8 mouse cellular contexts compared by ENCODE assay signal in genomic region chr2:29934906-29935599, GRCm38 (mm10). TPM values are rescaled to one million over a fixed set of nuclear protein-coding genes. Genes with fewer than 3 reads are reported as not detected.
A peak's percentile ranks its signal among the peaks of the same experiment; 100 is the strongest.
DNase-seq lines count a peak whose midpoint lies in the region; ATAC-seq lines count a peak whose summit lies in the region.

TSS of gene Gle1 (plus strand) at chr2:29935426.

- DNase-seq in adrenal gland, adult (ENCODE audit: inconsistent age in 2 of 2, low spot score in 1 of 2): peak; percentile 97 to 99
- peak; percentile 95 for DNase-seq in embryo, embryonic 10.5 days (ENCODE audit: low spot score)
- peak; percentile 98 for DNase-seq in gastrocnemius, postnatal 14 days
- DNase-seq in left cerebral cortex, postnatal 10 days (ENCODE audit: extremely low spot score in 1 of 2, low spot score in 2 of 2): peak; percentile 96 to 99
- peak; percentile 96 for DNase-seq in right cerebral cortex, postnatal 25 days
- peak; percentile 95 to 98 for DNase-seq in urinary bladder, postnatal 4 days (ENCODE audit: low spot score in 2 of 2)

- intact Hi-C loops in gastrocnemius, postnatal 14 days (cut with DNase I; ENCODE audit: low total_unique reads): loop anchor here (5.0 kb wide), 1 partner anchor 47 kb away; no protein-coding TSS in a partner anchor
- intact Hi-C loops in left cerebral cortex, postnatal 10 days (cut with DNase I): no loop called here

- ATAC-seq in inflammation-experienced regulatory T-cells, adult 6 months: peak; percentile 99
- peak; percentile 96 for ATAC-seq in megakaryocyte-erythroid progenitor cell, adult 5-6 weeks (replicated peaks; ENCODE audit: low FRiP score, low TSS enrichment, poor library complexity, severe bottlenecking)

RNA-seq across cellular contexts. Expression of gene Gle1, which starts in this region (rescaled TPM):
- 10 to 100 TPM; 17.5 to 20.2 TPM for total RNA-seq in gastrocnemius, postnatal 14 days (2021)
- polyA plus RNA-seq in inflammation-experienced regulatory T-cells, adult 6 months (2017; shearing (Covaris generic)): 10 to 100 TPM; 43.0 to 70.2 (median 66.3) TPM
- total RNA-seq in left cerebral cortex, postnatal 10 days (2021): 10 to 100 TPM; 40.8 to 46.6 TPM
- total RNA-seq in megakaryocyte-erythroid progenitor cell, adult 5-6 weeks (2014; fragmentation: Nextera tagmentation): 39.1 and 52.0 TPM in 2 replicates
- 64.5 and 72.1 TPM in 2 replicates for total RNA-seq in megakaryocyte-erythroid progenitor cell, adult 5-6 weeks (2017)

Comparison
In these comparisons a context has a peak if more than half of its experiments do, and no peak if none do; other contexts are left out.
1. Peak in every context shown above with its lines: DNase-seq and ATAC-seq.